Mouse (Mus musculus): ENCODE data around the gene Rtl10. TPM values are rescaled to one million over a fixed set of nuclear protein-coding genes. Genes with fewer than 3 reads are reported as not detected.
A peak's percentile ranks its signal among the peaks of the same experiment; 100 is the strongest.

Gene Rtl10
- 3.8 and 4.1 TPM in 2 replicates for polyA plus RNA-seq (2016; fragmentation: Nextera tagmentation; extraction: Ambion mirVana)

GRCm38 (mm10) chr16:18498558-18498990 lies at the start of gene Rtl10, which contains the start of gene Gnb1l:
Gene Rtl10, plus strand, starts transcription at chr16:18498901.
Gene Gnb1l, plus strand, starts transcription at chr16:18498713.
- H3K27me3 ChIP-seq (replicated peaks; ENCODE audit: low read depth, poor library complexity, severe bottlenecking) = no peaks in the 10 kb centered on the region
- peaks cover 25% of the 10 kb centered on the region for H3K4me1 ChIP-seq
- peak within 1 kb of the TSS; percentile 87 for H3K4me3 ChIP-seq
- H3K27ac ChIP-seq (replicated peaks) = peak within 1 kb of the TSS; percentile 92
- WGBS = under 1% methylated on average over 51 of the region's 51 CpGs
- peak; percentile 99 for DNase-seq (ENCODE audit: low spot score)
- peaks cover 30% of the 10 kb centered on the region for H3K36me3 ChIP-seq (replicated peaks)
- H3K9me3 ChIP-seq = no peaks in the 10 kb centered on the region

DNA sequence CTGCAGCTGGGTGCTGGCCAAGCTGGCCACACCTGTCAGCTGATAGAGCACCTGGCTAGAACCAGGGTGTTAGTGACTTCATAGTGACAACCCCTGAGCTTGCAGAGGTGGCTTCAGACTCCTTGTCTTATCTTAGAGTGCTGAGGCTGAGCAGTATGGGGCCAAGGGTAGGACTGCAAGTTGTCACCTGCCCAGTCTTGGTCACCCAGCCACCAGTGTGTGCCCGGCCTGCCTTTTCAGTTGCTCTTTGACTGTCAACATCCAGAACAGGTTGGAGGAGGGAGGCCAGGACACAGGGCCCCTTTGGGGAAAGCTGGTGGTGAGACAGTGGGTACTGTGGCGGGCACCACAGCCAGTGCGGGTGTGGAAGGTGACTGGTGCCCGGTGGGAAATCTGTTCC lies 49.7 kb upstream of the Rtl10 start:
- Histone ChIP-seq H3K27me3 (replicated peaks; ENCODE audit: low read depth, poor library complexity, severe bottlenecking) (0 out of 2 replicates have a peak, but pooled peaks cover 7% of the 10 kb centered on the region), H3K9me3 (no peaks in the 10 kb centered on the region), H3K36me3 (replicated peaks) (peaks cover 25% of the 10 kb centered on the region), H3K4me3 (no peak overlapping the region), H3K4me1 (peaks cover 47% of the 10 kb centered on the region), H3K27ac (replicated peaks) (no peak overlapping the region; the same call in 1 of the 2 replicates)
- 88% methylated on average over 4 of the region's 4 CpGs for WGBS
- no peak for DNase-seq (ENCODE audit: low spot score)

DNA sequence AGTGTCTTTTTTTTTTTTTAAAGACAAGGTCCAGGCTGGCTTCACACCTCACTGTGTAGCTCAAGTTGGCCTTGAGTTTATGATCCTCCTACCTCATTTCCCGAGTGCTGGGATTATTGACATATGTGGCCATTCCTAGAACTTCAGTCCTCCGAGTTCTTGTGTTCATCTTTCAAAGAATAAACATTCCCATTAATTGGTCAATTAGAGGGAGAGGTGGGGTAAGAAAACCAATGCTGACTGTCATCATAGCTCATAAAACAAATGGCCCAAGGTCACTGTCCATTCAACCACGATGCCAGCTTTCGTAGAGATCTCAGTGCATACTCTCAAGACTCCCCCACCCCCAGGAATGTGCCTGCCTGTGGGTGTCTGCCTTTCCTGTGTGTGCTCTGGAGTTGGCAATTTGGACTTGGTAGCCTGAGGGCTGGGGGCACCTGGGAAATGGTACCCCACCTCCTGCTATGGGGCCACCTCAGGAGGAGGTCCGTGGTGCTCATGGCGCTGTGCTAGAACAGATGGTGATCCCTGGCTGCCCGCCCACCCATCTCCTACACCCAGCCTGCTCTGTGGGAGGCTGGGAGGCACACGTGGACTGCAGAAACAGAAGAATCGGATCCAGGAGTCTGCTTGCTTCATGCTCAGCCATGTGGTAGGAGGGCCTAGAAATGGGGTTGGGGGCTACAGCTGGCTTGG lies 47.1 kb upstream of the Rtl10 start:
- peaks cover 52% of the 10 kb centered on the region for H3K4me1 ChIP-seq
- 0 out of 2 replicates have a peak overlapping the region, but pooled peaks have one; percentile 65 for H3K27ac ChIP-seq (replicated peaks)
- WGBS = 63% methylated on average over 9 of the region's 9 CpGs
- no peak for DNase-seq (ENCODE audit: low spot score)
- H3K4me3 ChIP-seq = no peak overlapping the region
- peaks cover 27% of the 10 kb centered on the region for H3K36me3 ChIP-seq (replicated peaks)
- H3K27me3 ChIP-seq (replicated peaks; ENCODE audit: low read depth, poor library complexity, severe bottlenecking) = peaks cover 21% of the 10 kb centered on the region
- H3K9me3 ChIP-seq = no peaks in the 10 kb centered on the region

- WGBS = 82% methylated on average over 8 of the region's 8 CpGs
- peaks cover 33% of the 10 kb centered on the region for H3K36me3 ChIP-seq (replicated peaks)
- H3K27ac ChIP-seq (replicated peaks) = peak overlapping the region; percentile 65; the same call in 1 of the 2 replicates
- peaks cover 29% of the 10 kb centered on the region for H3K27me3 ChIP-seq (replicated peaks; ENCODE audit: low read depth, poor library complexity, severe bottlenecking)
- no peak overlapping the region for H3K4me3 ChIP-seq
- DNase-seq (ENCODE audit: low spot score) = no peak
- no peaks in the 10 kb centered on the region for H3K9me3 ChIP-seq
- peaks cover 50% of the 10 kb centered on the region for H3K4me1 ChIP-seq
Observed at GRCm38 (mm10) chr16:18452361-18452862, 46.3 kb upstream of the Rtl10 start.

- Histone ChIP-seq H3K9me3 (no peaks in the 10 kb centered on the region), H3K27ac (replicated peaks) (peak overlapping the region; percentile 57; the same call in 1 of the 2 replicates), H3K4me1 (peaks cover 51% of the 10 kb centered on the region), H3K36me3 (replicated peaks) (peaks cover 37% of the 10 kb centered on the region), H3K27me3 (replicated peaks; ENCODE audit: low read depth, poor library complexity, severe bottlenecking) (peaks cover 39% of the 10 kb centered on the region), H3K4me3 (no peak overlapping the region)
- WGBS = 22% methylated on average over 5 of the region's 5 CpGs
- peak; percentile 41 for DNase-seq (ENCODE audit: low spot score)
Observed at GRCm38 (mm10) chr16:18453846-18454245, 44.9 kb upstream of the Rtl10 start.

GRCm38 (mm10) chr16:18455407-18455806 lies 43.3 kb upstream of the Rtl10 start:
- DNase-seq (ENCODE audit: low spot score) = no peak
- 87% methylated on average over 6 of the region's 6 CpGs for WGBS
- no peaks in the 10 kb centered on the region for H3K9me3 ChIP-seq
- H3K27ac ChIP-seq (replicated peaks) = no peak overlapping the region
- H3K36me3 ChIP-seq (replicated peaks) = peaks cover 25% of the 10 kb centered on the region
- no peak overlapping the region for H3K4me3 ChIP-seq
- peaks cover 43% of the 10 kb centered on the region for H3K27me3 ChIP-seq (replicated peaks; ENCODE audit: low read depth, poor library complexity, severe bottlenecking)
- H3K4me1 ChIP-seq = peaks cover 64% of the 10 kb centered on the region

- peak overlapping the region; percentile 77 for H3K27ac ChIP-seq (replicated peaks)
- no peaks in the 10 kb centered on the region for H3K9me3 ChIP-seq
- H3K27me3 ChIP-seq (replicated peaks; ENCODE audit: low read depth, poor library complexity, severe bottlenecking) = peaks cover 61% of the 10 kb centered on the region
- peaks cover 65% of the 10 kb centered on the region for H3K4me1 ChIP-seq
- DNase-seq (ENCODE audit: low spot score) = no peak
- peaks cover 25% of the 10 kb centered on the region for H3K36me3 ChIP-seq (replicated peaks)
- no peak overlapping the region for H3K4me3 ChIP-seq
Observed at GRCm38 (mm10) chr16:18458661-18459060, 40.0 kb upstream of the Rtl10 start.

GRCm38 (mm10) chr16:18459335-18459954 lies 39.3 kb upstream of the Rtl10 start:
- peak; percentile 62 for DNase-seq (ENCODE audit: low spot score)
- H3K4me1 ChIP-seq = peaks cover 62% of the 10 kb centered on the region
- peaks cover 61% of the 10 kb centered on the region for H3K27me3 ChIP-seq (replicated peaks; ENCODE audit: low read depth, poor library complexity, severe bottlenecking)
- H3K4me3 ChIP-seq = peak overlapping the region; percentile 39
- peak overlapping the region; percentile 77 for H3K27ac ChIP-seq (replicated peaks)
- H3K9me3 ChIP-seq = no peaks in the 10 kb centered on the region
- 7% methylated on average over 12 of the region's 12 CpGs for WGBS
- peaks cover 25% of the 10 kb centered on the region for H3K36me3 ChIP-seq (replicated peaks)

GRCm38 (mm10) chr16:18459955-18460370 lies 38.7 kb upstream of the Rtl10 start:
- peak overlapping the region; percentile 39 for H3K4me3 ChIP-seq
- WGBS = 1% methylated on average over 11 of the region's 11 CpGs
- H3K27ac ChIP-seq (replicated peaks) = peak overlapping the region; percentile 77

GRCm38 (mm10) chr16:18460826-18461225 lies 37.9 kb upstream of the Rtl10 start:
- H3K36me3 ChIP-seq (replicated peaks) = peaks cover 19% of the 10 kb centered on the region
- DNase-seq (ENCODE audit: low spot score) = no peak
- peak overlapping the region; percentile 77 for H3K27ac ChIP-seq (replicated peaks)
- peaks cover 54% of the 10 kb centered on the region for H3K27me3 ChIP-seq (replicated peaks; ENCODE audit: low read depth, poor library complexity, severe bottlenecking)
- H3K4me3 ChIP-seq = no peak overlapping the region
- peaks cover 66% of the 10 kb centered on the region for H3K4me1 ChIP-seq
- no peaks in the 10 kb centered on the region for H3K9me3 ChIP-seq
- WGBS = 82% methylated on average over 3 of the region's 3 CpGs

More at GRCm38 (mm10) chr16:18459955-18460370, 38.7 kb upstream of the Rtl10 start:
- Histone ChIP-seq H3K4me1 (peaks cover 66% of the 10 kb centered on the region), H3K9me3 (no peaks in the 10 kb centered on the region), H3K36me3 (replicated peaks) (peaks cover 24% of the 10 kb centered on the region), H3K27me3 (replicated peaks; ENCODE audit: low read depth, poor library complexity, severe bottlenecking) (peaks cover 61% of the 10 kb centered on the region)
- peak; percentile 75 for DNase-seq (ENCODE audit: low spot score)

- Histone ChIP-seq H3K9me3 (no peaks in the 10 kb centered on the region), H3K4me1 (peaks cover 66% of the 10 kb centered on the region), H3K4me3 (no peak overlapping the region), H3K36me3 (replicated peaks) (peaks cover 7% of the 10 kb centered on the region; the same call in 1 of the 2 replicates), H3K27me3 (replicated peaks; ENCODE audit: low read depth, poor library complexity, severe bottlenecking) (peaks cover 43% of the 10 kb centered on the region), H3K27ac (replicated peaks) (no peak overlapping the region)
- no peak for DNase-seq (ENCODE audit: low spot score)
- 58% methylated on average over 9 of the region's 9 CpGs for WGBS
Observed at GRCm38 (mm10) chr16:18462031-18462430, 36.7 kb upstream of the Rtl10 start.

GRCm38 (mm10) chr16:18462598-18462997 lies 36.1 kb upstream of the Rtl10 start:
- Histone ChIP-seq H3K36me3 (replicated peaks) (peaks cover 3% of the 10 kb centered on the region; the same call in 1 of the 2 replicates), H3K27me3 (replicated peaks; ENCODE audit: low read depth, poor library complexity, severe bottlenecking) (peaks cover 38% of the 10 kb centered on the region), H3K4me3 (no peak overlapping the region), H3K4me1 (peaks cover 65% of the 10 kb centered on the region), H3K9me3 (no peaks in the 10 kb centered on the region), H3K27ac (replicated peaks) (no peak overlapping the region)
- WGBS = 54% methylated on average over 8 of the region's 8 CpGs
- DNase-seq (ENCODE audit: low spot score) = no peak
